Mouse (Mus musculus) embryonic facial prominence, embryonic 10.5 days (tissue): Measurements from ENCODE around the gene Gm13306. TPM values are rescaled to one million over a fixed set of nuclear protein-coding genes. Genes with fewer than 3 reads are reported as not detected.
"Not testable (repeated sequence)": the region's sequence is repeated elsewhere in the genome, so short reads cannot be mapped to it uniquely, and the experiment has no call there.

Source experiments
- DNase-seq: peaks from one replicate; pipeline ENCODE4 v3.0.0-alpha.2; 2017; ENCODE audit warnings: low spot score
- H3K27ac ChIP-seq: fragments of 300-500 bp; sonication (generic); replicated peaks from 2 replicates; pipeline ENCODE4 v1.5.1; 2016; ENCODE audit warnings: mild to moderate bottlenecking
- H3K27me3 ChIP-seq: fragments of 300-500 bp; sonication (generic); replicated peaks from 2 replicates; pipeline ENCODE4 v1.6.1; 2016; ENCODE audit warnings: low read depth, mild to moderate bottlenecking; ENCODE audit not compliant: poor library complexity, severe bottlenecking
- H3K36me3 ChIP-seq: fragments of 300-500 bp; sonication (generic); replicated peaks from 2 replicates; pipeline ENCODE4 v1.6.1; 2016; ENCODE audit warnings: mild to moderate bottlenecking, moderate library complexity
- H3K4me1 ChIP-seq: fragments of 300-500 bp; sonication (generic); 2 replicates; pipeline ENCODE4 v1.6.1; 2016
- H3K4me3 ChIP-seq: fragments of 300-500 bp; sonication (generic); 2 replicates; pipeline ENCODE4 v1.5.1; 2016; ENCODE audit warnings: mild to moderate bottlenecking, moderate library complexity
- H3K9me3 ChIP-seq: fragments of 300-500 bp; sonication (generic); 2 replicates; pipeline ENCODE4 v1.6.1; 2016; ENCODE audit warnings: mild to moderate bottlenecking
- WGBS: fragments of 180-500 bp; shearing (Covaris S2); methylation state at CpG from one replicate; pipeline ENCODE4 v1.1.7; 2016; 5-methylcytosine and 5-hydroxymethylcytosine counted together
- polyA plus RNA-seq: library from polyadenylated mRNA; unstranded; fragments of >200 nt; fragmentation: Nextera tagmentation; extraction: Ambion mirVana; gene quantifications from 2 replicates; pipeline ENCODE4 v1.2.1, GENCODE M21; 2016

Gm13306 gene
- not detected in 2 replicates for polyA plus RNA-seq

GRCm38 (mm10) chr4:42153136-42153535 is at the start of gene Gm13306:
Gm13306 (plus strand) TSS chr4:42153436.
- DNase-seq, H3K27ac ChIP-seq, H3K4me1 ChIP-seq, H3K9me3 ChIP-seq, H3K4me3 ChIP-seq, H3K27me3 ChIP-seq, H3K36me3 ChIP-seq: not testable (repeated sequence)
- WGBS, result no CpG with 5 or more reads among the region's 9 CpGs

- H3K27me3 ChIP-seq, H3K4me3 ChIP-seq, H3K36me3 ChIP-seq, H3K9me3 ChIP-seq, H3K27ac ChIP-seq, H3K4me1 ChIP-seq, DNase-seq: not testable (repeated sequence)
- no CpG with 5 or more reads among the region's 5 CpGs for WGBS
These were observed 38.7 kb upstream of the Gm13306 start, which contains the start of gene Gm13304 for GRCm38 (mm10) chr4:42114517-42114916. Gm13304 (plus strand) TSS chr4:42114817.

GRCm38 (mm10) chr4:42168503-42168902 is 15.3 kb downstream of the Gm13306 start, which contains the start of gene Gm13305:
Gm13305 (minus strand) TSS chr4:42168603.
- H3K9me3 ChIP-seq, DNase-seq, H3K4me1 ChIP-seq, H3K27ac ChIP-seq, H3K36me3 ChIP-seq, H3K4me3 ChIP-seq, H3K27me3 ChIP-seq: not testable (repeated sequence)
- no CpG with 5 or more reads among the region's 7 CpGs for WGBS

GRCm38 (mm10) chr4:42178243-42178642 is 25.0 kb downstream of the Gm13306 start:
- not testable (repeated sequence) for H3K4me1 ChIP-seq
- no CpG with 5 or more reads among the region's 4 CpGs for WGBS

GRCm38 (mm10) chr4:42183234-42184197 is 30.3 kb downstream of the Gm13306 start:
- H3K4me1 ChIP-seq, H3K9me3 ChIP-seq, DNase-seq, H3K4me3 ChIP-seq, H3K36me3 ChIP-seq, H3K27ac ChIP-seq, H3K27me3 ChIP-seq: not testable (repeated sequence)
- no CpG with 5 or more reads among the region's 31 CpGs for WGBS

More at GRCm38 (mm10) chr4:42178243-42178642, 25.0 kb downstream of the Gm13306 start:
- H3K4me3 ChIP-seq, H3K9me3 ChIP-seq, DNase-seq, H3K27ac ChIP-seq, H3K27me3 ChIP-seq, H3K36me3 ChIP-seq: not testable (repeated sequence)

- H3K4me3 ChIP-seq, H3K9me3 ChIP-seq, H3K27me3 ChIP-seq, DNase-seq, H3K36me3 ChIP-seq, H3K27ac ChIP-seq, H3K4me1 ChIP-seq: not testable (repeated sequence)
- WGBS, result no CpG with 5 or more reads among the region's 58 CpGs
These were observed 31.2 kb downstream of the Gm13306 start for GRCm38 (mm10) chr4:42184324-42184979.

GRCm38 (mm10) chr4:42184980-42185372 is 31.7 kb downstream of the Gm13306 start:
- WGBS, result no CpG with 5 or more reads among the region's 25 CpGs
- not testable (repeated sequence) for H3K4me1 ChIP-seq, H3K4me3 ChIP-seq, H3K36me3 ChIP-seq, DNase-seq, H3K9me3 ChIP-seq, H3K27me3 ChIP-seq, H3K27ac ChIP-seq

Other genes with a start within 250 kb of the Gm13306 start
- gene Gm21541, start 249.8 kb upstream of the Gm13306 start, polyA plus RNA-seq, result not detected in 2 replicates
- gene Gm20878, start 211.9 kb upstream of the Gm13306 start, polyA plus RNA-seq, result 1.5 and 2.8 TPM in 2 replicates
- gene Fam205a4, start 187.4 kb upstream of the Gm13306 start, polyA plus RNA-seq, result 0.11 TPM in 1 of 2 replicates, not detected in the other
- not detected in 2 replicates for gene Gm21093, start 118.7 kb upstream of the Gm13306 start, polyA plus RNA-seq
- gene Gm3893, start 62.2 kb upstream of the Gm13306 start, polyA plus RNA-seq, result not detected in 2 replicates
- 2.7 TPM in 1 of 2 replicates, not detected in the other for gene Gm13304, start 38.6 kb upstream of the Gm13306 start, polyA plus RNA-seq
- gene Gm13305, start 15.2 kb downstream of the Gm13306 start, polyA plus RNA-seq, result 0.49 TPM in 1 of 2 replicates, not detected in the other
- gene Gm10600, start 87.2 kb downstream of the Gm13306 start, polyA plus RNA-seq, result not detected in 2 replicates
- not detected in 2 replicates for gene Ccl21b, start 102.3 kb downstream of the Gm13306 start, polyA plus RNA-seq
- not detected in 2 replicates for gene Gm21953, start 140.8 kb downstream of the Gm13306 start, polyA plus RNA-seq
- gene Fam205a3, start 164.9 kb downstream of the Gm13306 start, polyA plus RNA-seq, result not detected in 2 replicates